Mouse (Mus musculus): ENCODE data around the gene Lipc.

DNA sequence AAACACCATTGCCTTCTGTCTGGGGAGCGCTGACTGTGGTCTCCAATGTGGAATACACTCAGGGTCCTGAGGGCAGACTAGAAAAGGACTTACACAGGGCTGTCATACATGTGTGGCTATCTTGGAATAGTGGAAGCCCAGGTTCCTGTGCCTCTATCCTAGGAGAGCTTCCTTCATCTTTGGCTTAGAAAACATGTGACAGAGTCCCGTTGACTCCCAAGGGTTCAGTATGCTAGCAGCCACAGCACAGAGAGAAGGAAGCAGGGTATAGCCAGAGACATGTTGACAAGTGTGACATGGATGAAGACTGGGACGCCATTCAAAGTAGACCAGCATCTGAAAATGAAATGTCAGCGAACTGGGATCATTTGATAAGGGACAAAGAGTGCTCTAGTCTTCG is 8.3 kb upstream of the Lipc start:
- TF ChIP-seq POLR2A (IDR thresholded peaks at IDR 0.05; ENCODE audit: control insufficient read depth, extremely low read depth, insufficient read depth, low read length, poor library complexity) (no peak), CTCF (IDR thresholded peaks at IDR 0.05; ENCODE audit: borderline replicate concordance, control insufficient read depth, extremely low read depth, insufficient read depth, low read length, poor library complexity) (no peak)

Data from thymus, adult 2 months (tissue).